Mouse (Mus musculus) testis, adult 2 months (tissue): Measurements from ENCODE around the gene Stat6.
A peak's percentile ranks its signal among the peaks of the same experiment; 100 is the strongest.

Experiments used
- CTCF ChIP-seq: fragments of 200-500 bp; IDR thresholded peaks from 2 replicates; pipeline ENCODE4 v1.5.1; 2012; ENCODE audit warnings: low read depth, mild to moderate bottlenecking, inconsistent platforms, low read length, moderate library complexity; ENCODE audit not compliant: control insufficient read depth, insufficient read depth, insufficient replicate concordance
- POLR2A ChIP-seq: fragments of 200-500 bp; IDR thresholded peaks from 2 replicates; pipeline ENCODE4 v1.6.1; 2012; ENCODE audit warnings: low read depth, mild to moderate bottlenecking, inconsistent platforms, low read length, moderate library complexity; ENCODE audit not compliant: control insufficient read depth

GRCm38 (mm10) chr10:127641861-127642771 lies 670 bp upstream of the Stat6 start:
- TF ChIP-seq POLR2A (no peak), CTCF (peak; percentile 84; the same call in 1 of the 2 replicates)
